Mouse (Mus musculus) adrenal gland, postnatal 4 days (tissue): ENCODE data around the gene Sertad4. TPM values are rescaled to one million over a fixed set of nuclear protein-coding genes. Genes with fewer than 3 reads are reported as not detected.

Experiments used
- DNase-seq, 2 experiments: peaks; one replicate each; pipeline ENCODE4 v3.0.0; 2021 to 2022; ENCODE audit warnings: low spot score in 2 of 2, mixed read lengths in 2 of 2
- total RNA-seq, 2 experiments: library from RNA; stranded (reverse); gene quantifications; 2 replicates each; pipeline ENCODE4 v1.2.3; 2021

Gene Sertad4
- total RNA-seq, 2 experiments from 2014 or later: 19.5 to 21.8 TPM

GRCm38 (mm10) chr1:192814700-192815099 lies 40.9 kb downstream of the Sertad4 start:
- no peak for DNase-seq

DNA sequence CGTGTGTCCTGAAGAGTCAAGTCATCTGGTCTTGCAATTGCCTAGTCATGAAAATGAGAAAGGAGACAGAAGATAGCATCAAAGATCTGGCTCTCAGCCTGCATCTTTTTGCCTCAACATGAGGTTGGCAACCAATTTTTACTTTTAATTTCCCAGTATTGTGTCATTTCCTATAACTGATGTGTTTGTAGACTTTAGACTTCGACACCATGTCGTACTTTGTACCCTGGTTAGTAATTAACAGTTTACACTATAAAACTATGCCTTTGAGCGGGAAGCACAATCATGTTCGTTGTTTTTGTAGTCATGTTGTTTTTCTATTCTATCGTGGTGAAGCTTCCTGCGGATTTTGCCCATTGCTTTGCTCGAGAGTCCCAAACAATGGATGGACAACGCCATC lies 42.8 kb downstream of the Sertad4 start:
- DNase-seq: no peak

GRCm38 (mm10) chr1:192812290-192812689 lies 43.3 kb downstream of the Sertad4 start:
- no peak for DNase-seq

- DNase-seq: no peak
These were observed 49.1 kb downstream of the Sertad4 start for GRCm38 (mm10) chr1:192806168-192807157.

DNA sequence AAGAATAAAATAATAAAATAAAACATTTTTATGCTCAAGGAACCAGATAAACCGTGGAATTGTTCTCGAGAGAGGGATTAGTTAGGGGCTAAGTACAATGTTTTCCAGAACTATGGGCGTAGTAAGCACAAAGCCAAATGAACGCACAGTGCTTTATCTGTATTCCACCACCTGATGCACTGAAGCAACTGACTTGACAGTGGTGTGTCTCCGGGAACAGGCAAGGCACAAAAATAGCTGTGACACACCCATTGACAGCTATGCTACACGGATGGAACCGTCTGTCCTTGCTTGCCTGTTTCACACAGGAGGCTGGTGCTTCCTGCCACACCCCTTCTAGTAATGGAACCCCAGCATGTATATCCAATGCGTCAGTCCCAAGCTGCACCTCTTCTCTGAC lies 55.2 kb downstream of the Sertad4 start:
- DNase-seq: no peak

- DNase-seq: no peak
These were observed 56.2 kb downstream of the Sertad4 start for GRCm38 (mm10) chr1:192799165-192799991.

DNA sequence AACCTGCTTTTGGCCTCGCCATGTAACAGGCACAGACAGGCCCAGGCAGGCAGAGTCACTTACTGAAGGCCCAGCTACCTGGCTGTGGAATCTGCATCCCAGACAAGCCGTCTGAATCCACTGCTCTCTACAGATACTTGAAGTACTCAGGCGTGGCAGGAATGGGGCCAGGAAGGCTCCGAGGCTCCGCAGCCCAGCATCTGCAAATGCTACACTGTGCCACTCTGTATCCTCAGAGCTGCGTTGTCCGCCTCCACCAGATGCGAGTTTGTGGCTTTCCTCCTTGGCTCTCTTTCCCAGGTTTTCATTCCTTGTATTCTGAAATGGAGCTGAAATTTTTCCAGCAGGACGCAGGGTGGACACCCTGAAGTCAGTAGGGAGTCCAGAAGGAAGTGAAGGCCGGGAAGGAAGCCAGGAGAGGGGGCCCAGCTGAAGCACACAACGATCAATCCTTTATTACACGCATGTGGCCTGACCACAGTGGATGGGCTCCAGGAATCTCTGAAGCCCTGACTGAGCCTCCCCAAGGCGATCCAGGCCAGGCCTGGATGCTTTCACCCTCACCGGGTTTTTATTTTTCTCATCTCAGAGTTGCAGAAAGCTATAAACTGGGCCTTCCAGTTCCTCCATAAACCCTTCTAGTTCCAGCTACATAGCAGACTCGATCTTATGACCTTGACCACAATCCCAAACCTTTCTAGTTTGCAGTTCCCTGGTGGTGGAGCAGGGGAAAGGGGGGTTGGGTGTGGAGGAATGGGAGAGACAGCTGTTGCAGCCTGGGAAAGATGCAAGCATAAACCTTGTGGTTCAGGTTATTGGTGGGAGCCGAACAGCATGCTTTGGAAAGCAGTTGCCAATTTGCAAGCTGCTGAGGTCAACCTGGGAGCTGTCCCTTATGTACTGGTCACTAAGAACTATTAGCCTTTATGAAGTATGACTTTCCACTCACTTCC lies 57.1 kb downstream of the Sertad4 start:
- no peak for DNase-seq

- no peak for DNase-seq
These were observed 58.6 kb downstream of the Sertad4 start for GRCm38 (mm10) chr1:192797011-192797274.

- no peak for DNase-seq
These were observed 59.1 kb downstream of the Sertad4 start for GRCm38 (mm10) chr1:192796201-192797010.

DNA sequence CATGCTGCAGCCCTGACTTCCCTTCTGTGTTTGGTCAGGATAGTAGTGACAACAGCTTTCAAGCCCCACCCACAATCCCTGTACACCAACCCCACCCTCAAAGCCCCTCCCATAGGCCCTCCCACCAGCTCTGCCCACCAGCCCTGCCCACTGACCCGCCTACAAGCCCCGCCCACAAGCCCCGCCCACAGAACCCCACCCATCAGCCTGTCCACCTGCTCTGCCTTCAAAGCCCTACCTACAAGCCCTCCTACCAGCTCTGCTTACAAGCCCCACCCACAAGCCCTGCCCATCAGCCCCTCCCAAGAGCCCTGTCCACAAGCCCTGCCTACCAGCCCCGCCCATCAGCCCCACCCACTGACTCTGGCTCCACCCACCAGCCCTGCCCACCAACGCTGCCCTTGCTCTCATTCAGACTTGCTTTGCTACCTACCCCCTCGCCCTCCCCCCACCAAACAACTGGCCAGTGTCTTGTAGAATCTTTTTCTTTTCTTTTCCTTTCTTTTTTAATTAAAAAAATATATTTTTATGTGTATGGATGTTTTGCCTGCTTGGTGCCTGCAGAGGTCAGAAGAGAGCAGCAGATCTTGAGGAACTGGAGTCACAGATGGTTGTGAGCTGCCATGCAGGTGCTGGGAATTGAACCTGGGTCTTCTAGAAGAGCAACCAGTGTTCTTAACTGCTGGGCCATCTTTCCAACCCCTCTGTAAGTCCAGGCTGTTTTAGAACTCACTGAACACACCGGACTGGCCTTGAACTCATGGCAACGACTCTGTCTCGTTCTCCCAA lies 60.4 kb downstream of the Sertad4 start:
- DNase-seq: no peak

Other genes starting within 250 kb of the Sertad4 start
- 10 to 100 TPM; 14.4 to 15.1 TPM for gene Hhat, start 84.5 kb downstream of the Sertad4 start, total RNA-seq
- gene Syt14, start 180.0 kb upstream of the Sertad4 start, total RNA-seq: 10 to 100 TPM in 1 of 2 experiments, 1 to 10 TPM in 1; 9.9 to 10.6 TPM